Mouse (Mus musculus) frontal cortex, postnatal 36 days (tissue): Measurements from ENCODE around the gene Gjb4.

Experiments
- DNase-seq, 2 experiments: peaks; one replicate each; pipeline ENCODE4 v3.0.0; 2022; ENCODE audit warnings: low spot score in 2 of 2

The Gjb4 gene

DNA sequence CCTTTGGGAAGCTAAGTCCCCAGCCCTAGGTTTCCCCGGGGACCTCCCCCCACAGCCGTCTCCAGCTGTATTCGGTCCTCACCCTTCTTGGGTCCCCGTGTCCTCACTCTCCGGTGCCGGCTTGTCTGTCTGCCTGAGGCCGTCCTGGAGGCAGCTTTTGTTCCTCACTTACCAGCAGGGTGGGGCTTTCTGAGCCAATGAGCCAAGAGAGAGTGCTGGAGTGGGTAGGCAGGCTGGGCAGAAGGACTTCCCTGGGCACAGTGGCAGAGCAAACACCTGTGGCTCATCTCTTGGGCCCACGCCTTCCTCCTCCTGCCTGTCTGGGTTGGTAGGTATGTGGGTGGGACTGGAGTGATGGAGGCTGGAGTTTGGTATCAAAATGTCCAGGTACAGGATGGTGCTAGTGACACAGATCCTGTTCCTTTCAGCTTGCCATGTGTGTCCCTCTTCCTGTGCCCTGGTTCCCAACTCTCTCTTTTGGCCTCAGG, at the start of gene Gjb4:
Gene Gjb4, minus strand, starts transcription at position 131 of the 488 bp plus-strand sequence.
- DNase-seq: no peak

- DNase-seq: no peak
Observed at GRCm38 (mm10) chr4:127402614-127403013, 48.7 kb upstream of the Gjb4 start.

DNA sequence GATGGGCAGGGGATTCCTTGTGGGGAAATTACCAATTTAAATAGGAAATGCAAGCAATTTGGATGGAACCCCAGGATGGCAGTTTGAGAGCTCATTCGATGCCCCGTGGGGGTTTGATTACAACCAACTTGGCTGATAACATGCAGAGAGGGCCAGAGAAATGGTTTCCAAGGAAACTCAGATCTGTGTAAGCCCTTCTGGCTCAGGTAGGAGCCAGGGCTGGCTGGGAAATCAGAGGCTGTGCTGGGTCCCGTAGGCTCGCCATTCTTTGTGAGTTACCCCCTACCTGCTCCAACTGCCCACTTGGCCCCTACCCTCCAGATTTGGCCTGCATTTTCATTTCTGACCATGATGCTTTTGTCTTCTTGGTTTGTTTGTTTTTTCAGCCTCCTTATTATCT, 48.3 kb upstream of the Gjb4 start:
- DNase-seq: no peak

DNA sequence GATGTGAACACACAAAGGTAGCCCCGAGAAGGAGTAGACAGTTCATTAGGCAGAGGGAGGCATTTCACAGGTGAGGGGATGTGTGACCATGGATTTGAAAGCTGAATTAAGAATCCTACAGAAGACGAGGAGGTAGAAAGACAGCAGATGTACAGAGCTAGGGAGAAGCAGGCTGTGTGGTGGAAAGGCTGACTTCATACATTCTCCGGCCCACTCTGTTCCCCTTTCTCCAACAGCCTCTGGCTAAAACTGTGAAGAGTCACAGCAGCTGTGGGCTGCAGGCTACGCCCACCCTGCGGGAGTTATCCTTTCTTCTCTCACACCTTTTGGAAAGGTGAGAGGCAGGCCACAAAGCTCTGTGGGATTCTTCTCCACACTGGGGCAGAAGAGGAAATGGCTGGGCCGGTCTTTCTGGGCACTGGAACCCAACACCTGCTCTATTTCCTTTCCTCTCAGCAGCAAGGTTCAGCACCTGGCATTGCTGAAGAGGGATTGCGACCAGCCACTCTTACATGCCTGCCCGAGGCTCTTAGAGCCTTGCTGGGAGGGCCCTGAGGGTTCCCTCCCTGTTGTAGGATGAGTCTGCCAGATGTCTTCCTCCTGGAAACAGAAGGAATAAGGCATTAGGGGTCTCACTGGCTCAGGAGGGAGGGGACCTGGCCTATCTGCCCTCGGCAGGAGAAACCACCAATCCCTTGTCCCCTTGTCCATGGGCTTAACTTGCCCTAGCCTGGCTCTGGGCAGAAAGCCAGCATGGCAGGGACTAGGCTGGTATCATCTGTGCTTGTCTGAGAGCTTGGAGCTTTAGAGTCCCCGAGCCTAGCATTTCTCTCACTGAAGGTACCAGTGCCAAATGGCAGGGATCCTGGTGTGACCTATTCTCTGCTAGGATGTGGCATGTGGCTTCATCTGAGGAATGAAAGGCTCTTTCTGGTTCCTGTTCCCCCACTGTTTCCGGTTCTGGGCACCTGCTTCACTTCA, 46.6 kb upstream of the Gjb4 start:
- DNase-seq: no peak

GRCm38 (mm10) chr4:127395591-127395990, 41.7 kb upstream of the Gjb4 start:
- no peak for DNase-seq

DNA sequence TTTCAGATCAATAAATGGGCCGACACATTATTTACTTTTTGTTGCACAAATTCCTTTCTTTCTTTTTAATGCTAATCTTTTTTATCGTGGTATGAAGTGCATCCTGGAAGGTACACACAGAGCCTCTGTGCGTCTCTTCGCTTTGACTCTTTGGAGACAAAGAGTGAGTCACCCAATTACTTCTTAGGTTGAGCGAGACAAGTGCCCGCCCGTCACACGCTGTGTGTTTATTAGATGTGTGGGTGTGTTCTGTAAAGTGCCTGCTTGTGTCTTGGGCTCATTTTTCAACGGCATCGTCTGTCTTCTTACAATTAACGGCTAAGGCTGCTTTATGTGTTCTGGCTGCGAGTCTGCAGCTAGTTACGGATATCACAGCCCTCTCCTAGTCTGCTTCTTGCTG, 35.8 kb upstream of the Gjb4 start:
- peak in 1 of 2 experiments; percentile 13 for DNase-seq

DNA sequence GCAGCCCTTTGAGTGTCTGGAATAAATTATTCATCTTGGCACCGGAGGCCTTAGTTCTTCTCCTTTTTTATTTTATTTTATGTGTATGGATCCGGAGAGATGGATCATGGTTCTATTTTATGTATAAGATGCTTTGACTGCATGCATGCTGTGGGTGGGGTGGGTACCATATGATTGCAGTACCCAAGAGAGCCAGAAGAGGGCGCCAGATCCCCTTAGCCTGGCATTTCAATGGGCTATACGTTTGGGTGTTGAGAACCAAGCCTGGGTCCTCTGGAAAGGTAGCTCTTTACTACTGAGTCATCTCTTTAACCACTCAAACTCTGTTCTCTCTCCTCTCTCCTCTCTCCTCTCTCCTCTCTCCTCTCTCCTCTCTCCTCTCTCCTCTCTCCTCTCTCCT, 23.5 kb upstream of the Gjb4 start:
- DNase-seq: no peak

DNA sequence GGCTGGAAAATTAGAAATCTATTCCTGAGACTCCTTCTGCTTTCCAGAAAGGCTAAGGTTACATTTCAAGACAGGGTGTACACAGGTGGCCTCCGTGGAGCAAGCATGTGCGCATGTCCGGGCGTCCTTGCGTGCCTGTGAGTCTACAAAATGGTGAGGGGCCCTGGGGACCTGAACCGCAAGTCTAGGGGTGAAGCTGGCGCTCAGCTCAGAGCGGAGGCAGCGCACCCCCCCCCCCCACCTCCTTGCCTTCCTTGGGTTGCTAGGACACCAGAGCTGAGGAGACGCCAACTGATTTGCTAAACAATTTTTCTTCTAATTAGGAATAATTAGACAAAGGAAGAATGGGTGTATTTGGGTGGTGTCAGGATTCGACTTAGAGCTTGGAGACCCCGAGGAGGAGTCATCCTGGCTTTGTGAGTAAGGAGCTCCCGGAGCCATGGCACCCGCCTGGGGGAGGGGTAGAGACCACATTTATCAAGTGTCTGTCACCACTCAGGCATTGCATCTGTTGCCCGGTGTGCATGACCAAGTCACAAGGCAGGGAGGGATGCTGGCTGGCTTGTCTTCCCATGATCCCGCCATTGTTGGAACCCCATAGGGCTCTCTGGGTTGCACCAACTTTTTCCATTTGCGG, 21.8 kb upstream of the Gjb4 start:
- no peak for DNase-seq

GRCm38 (mm10) chr4:127374645-127375044, 20.8 kb upstream of the Gjb4 start:
- DNase-seq: no peak

- no peak for DNase-seq
Observed at GRCm38 (mm10) chr4:127373491-127373890, 19.6 kb upstream of the Gjb4 start.

GRCm38 (mm10) chr4:127371546-127371945, 17.7 kb upstream of the Gjb4 start:
- DNase-seq: no peak

- DNase-seq: no peak
Observed at GRCm38 (mm10) chr4:127370447-127370846, 16.6 kb upstream of the Gjb4 start.

DNA sequence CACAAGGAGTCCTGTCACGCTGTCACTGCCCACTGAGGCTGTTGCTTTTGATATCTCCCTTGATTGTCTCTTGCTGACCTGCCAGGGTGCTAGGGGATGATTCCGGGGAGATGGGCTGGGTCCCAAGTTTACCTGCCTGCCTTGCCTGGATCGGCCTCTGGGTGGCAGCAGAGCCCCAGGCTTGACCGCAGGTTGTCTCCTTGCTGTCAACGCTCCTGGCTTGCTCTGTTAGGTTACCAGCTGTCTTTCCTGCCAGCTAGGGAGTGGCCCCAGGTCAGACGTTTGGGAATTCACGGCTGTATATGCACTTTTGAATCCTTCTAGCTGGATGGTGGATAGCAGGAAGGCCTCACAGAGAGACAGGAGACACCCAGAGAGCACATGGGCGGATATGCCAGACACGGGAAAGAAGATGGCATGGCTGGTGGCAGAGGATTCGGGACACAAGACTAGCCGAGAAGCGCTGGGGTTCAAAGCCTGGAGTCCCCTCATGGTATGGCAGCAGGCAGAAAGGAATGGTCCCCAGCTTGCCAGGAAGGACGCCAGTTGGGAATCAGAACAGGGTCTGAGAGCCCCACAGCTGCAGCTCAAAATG, 14.6 kb upstream of the Gjb4 start:
- peak; percentile 67 to 72 for DNase-seq

DNA sequence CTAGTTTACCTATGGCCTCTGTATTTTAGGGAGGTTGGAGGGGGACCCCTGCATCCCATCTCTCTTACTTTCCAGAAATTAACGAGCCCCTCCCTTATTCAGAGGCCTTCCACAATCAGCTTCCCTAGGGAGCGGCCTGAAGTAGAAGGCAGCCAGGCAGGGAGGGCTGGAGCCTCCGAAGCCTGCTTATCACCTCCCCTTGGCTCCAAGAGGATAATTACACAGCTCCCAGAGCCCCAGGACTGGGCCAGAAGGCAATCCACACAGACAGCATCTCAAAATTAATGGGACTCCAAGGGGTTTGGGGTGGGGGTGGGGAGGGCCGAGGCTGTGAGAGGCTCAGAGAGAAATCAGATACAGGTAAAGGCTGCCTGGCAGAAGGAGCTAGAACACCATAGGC, 12.0 kb upstream of the Gjb4 start:
- no peak for DNase-seq

DNA sequence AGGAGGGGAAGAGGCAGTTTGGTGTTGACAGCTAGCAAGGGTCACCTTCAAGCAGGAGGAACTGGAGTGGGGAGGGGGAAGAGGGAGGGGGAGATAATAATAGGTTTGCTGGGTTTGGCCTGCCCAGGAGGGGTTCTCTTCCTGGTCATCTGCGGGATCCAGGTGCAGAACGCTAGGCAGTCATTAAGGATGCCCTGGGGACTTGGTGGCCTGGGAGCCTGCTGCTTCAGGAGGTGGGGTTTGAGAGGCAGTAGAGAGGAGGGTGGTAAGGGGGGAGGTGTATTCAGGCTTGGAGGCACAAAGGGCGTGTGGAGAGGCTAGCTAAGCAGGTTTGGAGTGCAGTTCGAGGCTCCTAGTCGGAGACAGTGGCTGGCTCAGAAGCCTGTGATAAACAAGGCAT, 11.6 kb upstream of the Gjb4 start:
- no peak for DNase-seq

GRCm38 (mm10) chr4:127364431-127364830, 10.6 kb upstream of the Gjb4 start:
- no peak for DNase-seq

DNA sequence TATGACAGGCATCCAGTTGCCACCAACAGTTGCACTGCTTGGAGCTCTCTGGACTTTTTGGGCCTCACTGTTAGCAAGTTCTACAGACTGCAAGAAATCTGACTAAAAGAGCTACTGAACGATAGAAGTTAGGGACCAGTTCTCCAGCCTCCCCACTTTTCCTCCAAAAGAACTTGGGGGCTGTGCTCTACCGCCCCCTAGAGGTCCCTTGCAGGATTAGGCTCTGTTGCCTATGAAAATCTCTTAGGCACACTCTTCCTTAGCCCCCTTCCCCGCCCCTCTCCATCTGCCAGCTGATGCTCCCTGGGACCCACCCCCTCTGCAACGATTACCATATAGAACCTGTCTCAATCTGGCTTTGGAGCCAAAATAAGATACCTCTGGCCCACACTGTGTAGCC, 9.4 kb upstream of the Gjb4 start:
- DNase-seq: no peak

DNA sequence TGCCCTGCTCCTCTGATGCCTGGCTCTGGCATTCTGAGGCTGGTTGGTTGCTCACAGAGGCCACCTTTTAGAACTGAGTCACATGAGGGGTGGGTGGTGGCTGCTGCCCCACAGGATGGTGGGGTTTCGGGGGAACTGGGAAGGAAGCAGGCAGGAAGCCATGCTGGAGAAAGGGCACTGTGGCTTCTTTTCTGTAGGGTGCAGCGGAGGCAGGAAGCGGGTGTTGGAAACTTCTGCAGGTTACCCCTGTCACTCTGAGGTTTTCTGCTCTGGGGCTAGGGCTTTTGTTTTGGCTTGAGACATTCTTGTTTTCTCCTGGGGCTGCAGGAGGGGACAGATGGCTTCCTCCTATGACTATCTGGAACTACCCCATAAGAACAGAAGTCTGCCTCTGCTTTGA, 8.6 kb upstream of the Gjb4 start:
- no peak for DNase-seq

- no peak for DNase-seq
Observed at GRCm38 (mm10) chr4:127358018-127358417, 4.1 kb upstream of the Gjb4 start, which contains the start of gene Gjb5. TSS of gene Gjb5 (minus strand) at chr4:127358181.

GRCm38 (mm10) chr4:127354506-127355485, 915 bp upstream of the Gjb4 start:
- DNase-seq: no peak

DNA sequence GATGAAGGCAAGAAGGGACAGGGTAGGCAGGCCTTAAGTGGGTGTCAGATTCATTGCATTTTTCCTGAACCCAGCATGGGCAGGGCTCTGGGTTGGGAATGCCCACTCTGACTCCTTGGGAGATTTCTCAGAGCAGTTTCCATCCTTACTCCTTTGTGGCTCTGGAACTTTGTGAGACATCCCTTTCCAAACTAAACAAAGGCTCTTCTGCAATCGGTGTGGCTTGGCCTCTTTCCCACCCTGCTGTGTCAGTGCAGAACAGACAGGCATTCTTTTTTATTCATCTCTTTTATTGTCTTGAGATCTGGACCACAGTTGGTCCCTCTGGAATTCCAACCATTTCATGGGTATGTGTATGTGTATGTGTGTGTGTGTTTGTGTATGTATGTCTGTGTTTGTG, 1.3 kb downstream of the Gjb4 start:
- no peak for DNase-seq
